Mouse (Mus musculus): ENCODE measurements around the gene Dscaml1. TPM values are rescaled to one million over a fixed set of nuclear protein-coding genes. Genes with fewer than 3 reads are reported as not detected.

Gene Dscaml1
- polyA plus RNA-seq, 1 experiment, result 0.80 TPM

- no peak overlapping the region for H3K4me3 ChIP-seq (ENCODE audit: insufficient read depth, low read depth, low read length)
- TF ChIP-seq CTCF (conservative IDR thresholded peaks at IDR 0.05; ENCODE audit: insufficient read depth, insufficient read length, low read depth, low read length), result no peak
- TF ChIP-seq POLR2A (IDR thresholded peaks at IDR 0.05; ENCODE audit: low read depth, low read length), result no peak
- H3K36me3 ChIP-seq (ENCODE audit: control insufficient read depth, insufficient read depth, low read length), result no peaks in the 10 kb centered on the region
- no peak for DNase-seq
- H3K27ac ChIP-seq (ENCODE audit: insufficient read depth, low read depth, low read length), result no peak overlapping the region
- H3K27me3 ChIP-seq (replicated peaks; ENCODE audit: control insufficient read depth, insufficient read depth, low read length), result no peaks in the 10 kb centered on the region
- WGBS, result 70% methylated on average over 16 of the region's 16 CpGs
- no peaks in the 10 kb centered on the region for H3K4me1 ChIP-seq (ENCODE audit: control insufficient read depth, insufficient read depth, low read length)
These were observed 237.2 kb downstream of the Dscaml1 start for GRCm38 (mm10) chr9:45663386-45664315.

GRCm38 (mm10) chr9:45664326-45664725, 237.9 kb downstream of the Dscaml1 start:
- WGBS, result 77% methylated on average over 6 of the region's 6 CpGs
- TF ChIP-seq CTCF (conservative IDR thresholded peaks at IDR 0.05; ENCODE audit: insufficient read depth, insufficient read length, low read depth, low read length), result no peak
- no peak for TF ChIP-seq POLR2A (IDR thresholded peaks at IDR 0.05; ENCODE audit: low read depth, low read length)
- no peaks in the 10 kb centered on the region for H3K27me3 ChIP-seq (replicated peaks; ENCODE audit: control insufficient read depth, insufficient read depth, low read length)
- no peak overlapping the region for H3K4me3 ChIP-seq (ENCODE audit: insufficient read depth, low read depth, low read length)
- H3K36me3 ChIP-seq (ENCODE audit: control insufficient read depth, insufficient read depth, low read length), result no peaks in the 10 kb centered on the region
- DNase-seq, result no peak
- H3K27ac ChIP-seq (ENCODE audit: insufficient read depth, low read depth, low read length), result no peak overlapping the region
- no peaks in the 10 kb centered on the region for H3K4me1 ChIP-seq (ENCODE audit: control insufficient read depth, insufficient read depth, low read length)

DNA sequence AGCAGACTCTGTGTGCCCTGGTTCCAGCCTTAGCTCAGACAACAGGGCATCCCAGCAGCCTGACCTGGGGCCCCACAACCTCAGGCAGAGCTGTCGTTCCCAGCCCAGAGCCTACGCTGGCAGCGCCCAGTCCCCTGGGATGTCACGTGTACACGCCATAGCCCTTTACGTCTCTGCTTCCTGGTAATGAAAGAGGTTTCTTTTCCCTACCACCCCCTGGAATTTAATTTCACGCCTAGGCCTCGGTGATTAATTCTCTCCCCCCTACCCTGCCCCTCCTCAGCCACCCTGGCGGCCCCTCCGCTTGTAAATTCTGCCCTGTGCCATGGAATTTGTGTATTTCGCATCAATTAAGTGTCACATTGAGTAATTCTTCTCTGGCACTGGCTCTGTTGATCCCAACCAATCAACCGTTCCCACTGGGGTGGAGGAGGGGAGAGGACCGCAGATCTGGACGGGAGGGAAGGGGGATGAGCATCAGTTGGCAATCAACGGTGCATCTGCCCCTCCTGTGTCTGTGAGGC, 238.5 kb downstream of the Dscaml1 start:
- TF ChIP-seq POLR2A (IDR thresholded peaks at IDR 0.05; ENCODE audit: low read depth, low read length), result no peak
- no peak for TF ChIP-seq CTCF (conservative IDR thresholded peaks at IDR 0.05; ENCODE audit: insufficient read depth, insufficient read length, low read depth, low read length)
- Histone ChIP-seq H3K27me3 (replicated peaks; ENCODE audit: control insufficient read depth, insufficient read depth, low read length) (no peaks in the 10 kb centered on the region), H3K4me1 (ENCODE audit: control insufficient read depth, insufficient read depth, low read length) (no peaks in the 10 kb centered on the region), H3K36me3 (ENCODE audit: control insufficient read depth, insufficient read depth, low read length) (no peaks in the 10 kb centered on the region), H3K27ac (ENCODE audit: insufficient read depth, low read depth, low read length) (no peak overlapping the region), H3K4me3 (ENCODE audit: insufficient read depth, low read depth, low read length) (no peak overlapping the region)
- 22% methylated on average over 15 of the region's 15 CpGs for whole genome bisulfite sequencing
- no peak for DNase-seq

DNA sequence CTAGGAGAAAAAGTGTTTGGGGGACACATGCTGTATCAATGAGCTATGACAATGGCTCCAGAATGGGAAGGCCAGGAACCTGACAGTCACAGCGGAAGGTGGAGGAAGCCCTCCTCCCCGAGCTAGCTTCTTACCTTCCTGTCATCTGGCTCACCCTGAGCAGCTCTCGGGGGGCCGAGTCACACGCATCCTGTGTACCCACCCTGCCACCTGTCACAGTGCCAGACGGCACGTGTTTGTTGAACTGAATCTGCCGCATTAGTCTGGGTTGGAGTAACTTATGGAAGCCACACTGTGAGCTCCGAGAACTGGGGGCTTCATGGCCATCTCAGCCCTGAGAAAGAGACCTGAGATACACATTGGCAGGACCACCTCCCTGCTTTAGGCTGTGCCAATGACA, 249.5 kb downstream of the Dscaml1 start:
- H3K36me3 ChIP-seq (ENCODE audit: control insufficient read depth, insufficient read depth, low read length), result no peaks in the 10 kb centered on the region
- H3K4me1 ChIP-seq (ENCODE audit: control insufficient read depth, insufficient read depth, low read length), result no peaks in the 10 kb centered on the region
- H3K27ac ChIP-seq (ENCODE audit: insufficient read depth, low read depth, low read length), result no peak overlapping the region
- WGBS, result 82% methylated on average over 9 of the region's 9 CpGs
- no peak for TF ChIP-seq CTCF (conservative IDR thresholded peaks at IDR 0.05; ENCODE audit: insufficient read depth, insufficient read length, low read depth, low read length)
- no peak for TF ChIP-seq POLR2A (IDR thresholded peaks at IDR 0.05; ENCODE audit: low read depth, low read length)
- no peak for DNase-seq
- H3K27me3 ChIP-seq (replicated peaks; ENCODE audit: control insufficient read depth, insufficient read depth, low read length), result no peaks in the 10 kb centered on the region
- H3K4me3 ChIP-seq (ENCODE audit: insufficient read depth, low read depth, low read length), result no peak overlapping the region

GRCm38 (mm10) chr9:45676578-45676977, 250.2 kb downstream of the Dscaml1 start:
- no peak for DNase-seq
- 68% methylated on average over 8 of the region's 8 CpGs for WGBS
- Histone ChIP-seq H3K27ac (ENCODE audit: insufficient read depth, low read depth, low read length) (no peak overlapping the region), H3K36me3 (ENCODE audit: control insufficient read depth, insufficient read depth, low read length) (no peaks in the 10 kb centered on the region), H3K27me3 (replicated peaks; ENCODE audit: control insufficient read depth, insufficient read depth, low read length) (no peaks in the 10 kb centered on the region), H3K4me3 (ENCODE audit: insufficient read depth, low read depth, low read length) (no peak overlapping the region), H3K4me1 (ENCODE audit: control insufficient read depth, insufficient read depth, low read length) (no peaks in the 10 kb centered on the region)
- TF ChIP-seq POLR2A (IDR thresholded peaks at IDR 0.05; ENCODE audit: low read depth, low read length), result no peak
- no peak for TF ChIP-seq CTCF (conservative IDR thresholded peaks at IDR 0.05; ENCODE audit: insufficient read depth, insufficient read length, low read depth, low read length)

GRCm38 (mm10) chr9:45677236-45677781, 250.9 kb downstream of the Dscaml1 start:
- Histone ChIP-seq H3K27me3 (replicated peaks; ENCODE audit: control insufficient read depth, insufficient read depth, low read length) (no peaks in the 10 kb centered on the region), H3K36me3 (ENCODE audit: control insufficient read depth, insufficient read depth, low read length) (no peaks in the 10 kb centered on the region), H3K27ac (ENCODE audit: insufficient read depth, low read depth, low read length) (no peak overlapping the region), H3K4me3 (ENCODE audit: insufficient read depth, low read depth, low read length) (no peak overlapping the region), H3K4me1 (ENCODE audit: control insufficient read depth, insufficient read depth, low read length) (no peaks in the 10 kb centered on the region)
- WGBS, result 21% methylated on average over 12 of the region's 12 CpGs
- TF ChIP-seq CTCF (conservative IDR thresholded peaks at IDR 0.05; ENCODE audit: insufficient read depth, insufficient read length, low read depth, low read length), result no peak
- TF ChIP-seq POLR2A (IDR thresholded peaks at IDR 0.05; ENCODE audit: low read depth, low read length), result no peak
- peak; percentile 62 for DNase-seq

Measured in kidney, adult 2 months (tissue).